Mouse (Mus musculus) urinary bladder, postnatal 0 days (tissue): Measurements from ENCODE around the gene Chrm2. TPM values are rescaled to one million over a fixed set of nuclear protein-coding genes. Genes with fewer than 3 reads are reported as not detected.
A peak's percentile ranks its signal among the peaks of the same experiment; 100 is the strongest.

Experiments
- microRNA counts: library from miRNA; unstranded; fragments of <30 nt; microRNA quantifications from one replicate; lab custom pipeline; 2016
- microRNA-seq: library from miRNA; unstranded; fragments of <30 nt; microRNA quantifications from one replicate; pipeline ENCODE4, GENCODE M21; 2016
- polyA plus RNA-seq: library from polyadenylated mRNA; unstranded; fragments of >200 nt; fragmentation: Nextera tagmentation; extraction: Ambion mirVana; gene quantifications from 2 replicates; pipeline ENCODE4 v1.2.1, GENCODE M21; 2015

Chrm2 gene
- 5.8 and 10.6 TPM in 2 replicates for polyA plus RNA-seq

GRCm38 (mm10) chr6:36387612-36388400 lies at the start of gene Chrm2:
TSS of gene Chrm2 (plus strand) at chr6:36388084.

MicroRNAs within 50 kb of the gene (microRNA counts, 519-probe panel; counts per million panel counts)
- microRNA mmu-miR-490 (lab: Ali Mortazavi, UCI): not detected

Small RNA genes within 50 kb of the gene (microRNA-seq; reads per million reads assigned to microRNA genes)
- gene Mir490: 50.4 reads per million, percentile 40 among the genes with 10 or more reads in this experiment
